Mouse (Mus musculus): ENCODE data around the gene Phyhipl. TPM values are rescaled to one million over a fixed set of nuclear protein-coding genes. Genes with fewer than 3 reads are reported as not detected.

Phyhipl gene
- 100 to 1,000 TPM; 198 to 211 TPM for total RNA-seq (2021)

GRCm38 (mm10) chr10:70655828-70656227 lies at the start of gene Phyhipl:
Phyhipl (minus strand) TSS chr10:70655965.
- no peak for DNase-seq

DNA sequence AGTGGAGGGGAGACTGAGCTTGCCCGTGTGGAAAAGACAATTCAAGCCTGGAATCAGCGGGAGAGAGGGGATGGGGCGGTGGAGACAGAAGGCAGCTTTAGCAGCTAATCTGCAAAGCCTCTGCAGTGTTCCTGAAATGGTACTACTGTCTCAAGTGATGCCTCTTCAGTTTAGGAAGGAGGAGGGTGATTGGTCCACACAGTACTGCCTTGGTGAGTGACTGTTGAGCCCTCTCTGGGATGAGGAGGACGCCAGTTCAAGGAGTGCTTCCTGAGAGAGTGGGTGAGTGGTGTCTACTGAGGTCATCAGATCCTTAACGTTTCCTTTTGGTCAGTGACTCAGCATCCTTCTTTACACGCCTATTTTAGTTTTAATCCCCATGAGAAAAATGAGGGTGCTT lies 47.4 kb upstream of the Phyhipl start:
- no peak for DNase-seq

- no peak for DNase-seq
Observed at GRCm38 (mm10) chr10:70699581-70699980, 43.8 kb upstream of the Phyhipl start.

DNA sequence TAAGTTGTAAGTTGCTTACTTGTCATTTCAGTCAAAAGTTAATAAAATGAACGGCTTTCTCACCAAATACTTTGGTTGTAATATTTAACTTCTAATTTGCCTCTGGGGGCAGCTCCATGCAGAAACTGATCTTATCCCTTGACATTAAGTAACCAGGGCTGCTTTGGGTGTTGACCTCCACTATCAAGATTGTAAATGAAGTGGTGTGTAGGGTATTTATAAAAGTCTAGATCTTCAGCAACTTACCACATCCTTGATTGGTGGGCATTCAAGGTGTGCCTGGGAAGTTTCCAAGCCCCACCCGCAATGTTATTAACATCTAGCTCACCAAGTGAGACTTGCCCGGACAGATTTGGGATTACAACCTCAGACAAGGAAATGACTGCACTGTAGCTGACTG lies 42.2 kb upstream of the Phyhipl start:
- no peak for DNase-seq

DNA sequence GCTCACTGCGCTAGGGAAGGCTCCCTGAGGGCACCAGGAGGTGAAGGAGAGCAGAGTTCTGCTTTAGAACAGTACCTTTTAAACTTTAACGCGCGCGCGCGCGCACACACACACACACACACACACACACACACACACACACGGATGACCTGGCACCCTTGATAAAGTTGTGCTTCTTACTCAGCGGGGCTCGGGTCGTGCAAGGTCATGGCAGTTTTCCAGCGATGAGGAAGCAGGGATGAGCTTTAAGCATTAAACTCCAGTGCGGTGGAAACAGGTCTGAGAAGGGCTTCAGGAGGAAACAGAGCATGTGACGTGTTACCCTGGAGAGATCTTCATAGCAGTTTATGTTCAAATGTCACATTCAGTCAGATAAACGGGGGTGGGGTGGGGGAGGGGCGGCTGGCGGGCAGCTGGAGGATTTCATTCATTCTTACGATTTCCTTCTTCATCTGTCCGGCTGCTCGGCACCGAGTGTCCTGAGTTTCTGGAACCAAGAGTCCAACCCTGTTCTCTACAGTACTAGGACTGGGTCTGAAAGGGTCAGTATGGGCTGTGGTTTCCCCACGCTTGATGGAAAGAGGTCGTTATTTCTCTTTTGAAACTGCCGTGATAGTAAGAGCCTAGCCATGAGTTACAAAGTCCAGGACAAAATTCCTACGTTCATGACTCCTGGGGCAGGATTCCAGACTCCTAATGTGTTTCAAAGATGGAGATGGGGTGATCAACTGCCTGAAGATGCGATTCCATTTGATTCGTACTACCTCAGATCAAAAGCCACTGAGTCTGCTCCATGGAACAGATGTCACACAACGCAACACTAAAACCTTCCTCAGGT lies 41.2 kb upstream of the Phyhipl start:
- DNase-seq = no peak

GRCm38 (mm10) chr10:70689346-70689745 lies 33.6 kb upstream of the Phyhipl start:
- no peak for DNase-seq

DNA sequence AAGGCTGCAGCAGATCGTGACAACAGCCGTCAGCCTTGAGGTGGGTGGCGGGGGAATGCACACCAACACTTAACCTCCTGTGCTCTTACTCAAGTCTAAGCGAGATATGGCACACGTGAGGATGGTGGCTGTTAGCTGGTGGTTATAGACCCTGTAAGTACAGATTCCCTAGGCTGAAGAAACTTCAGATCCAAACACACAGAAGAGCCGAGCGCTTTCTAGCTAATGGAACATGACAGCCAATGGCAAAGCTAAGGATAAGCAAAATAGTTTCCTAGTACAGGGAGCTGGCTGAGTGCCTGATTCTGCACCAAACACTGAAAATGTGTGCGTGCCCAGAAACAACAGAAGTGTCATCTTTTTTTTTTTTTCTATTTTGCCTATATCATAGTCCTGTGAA lies 33.1 kb upstream of the Phyhipl start:
- peak; percentile 13 to 24 for DNase-seq

- DNase-seq = no peak
Observed at GRCm38 (mm10) chr10:70686941-70687703, 31.4 kb upstream of the Phyhipl start.

- peak; percentile 18 to 30 for DNase-seq
Observed at GRCm38 (mm10) chr10:70686505-70686904, 30.7 kb upstream of the Phyhipl start.

DNA sequence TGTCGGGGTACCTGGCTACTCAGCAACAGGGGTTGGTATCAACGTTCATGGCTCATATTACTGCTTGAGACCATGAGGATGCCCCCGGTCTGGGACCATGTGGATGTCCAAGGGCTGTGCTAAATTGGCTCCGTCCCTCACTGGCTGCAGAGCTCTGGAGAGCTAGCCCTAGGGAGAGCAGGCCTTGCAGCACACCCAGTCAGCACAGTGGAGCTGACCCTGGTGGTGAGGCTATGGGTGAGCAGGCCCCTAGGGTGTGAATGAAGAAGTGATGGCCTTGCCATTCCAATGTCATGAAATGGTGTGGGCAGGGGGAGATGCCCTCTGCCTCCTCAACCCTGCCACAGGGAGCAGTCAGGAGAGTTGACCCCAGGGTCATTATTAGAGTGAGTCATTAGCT lies 27.7 kb upstream of the Phyhipl start:
- DNase-seq = no peak

- no peak for DNase-seq
Observed at GRCm38 (mm10) chr10:70677946-70678345, 22.2 kb upstream of the Phyhipl start.

GRCm38 (mm10) chr10:70656272-70656671 lies 507 bp upstream of the Phyhipl start:
- DNase-seq = no peak

DNA sequence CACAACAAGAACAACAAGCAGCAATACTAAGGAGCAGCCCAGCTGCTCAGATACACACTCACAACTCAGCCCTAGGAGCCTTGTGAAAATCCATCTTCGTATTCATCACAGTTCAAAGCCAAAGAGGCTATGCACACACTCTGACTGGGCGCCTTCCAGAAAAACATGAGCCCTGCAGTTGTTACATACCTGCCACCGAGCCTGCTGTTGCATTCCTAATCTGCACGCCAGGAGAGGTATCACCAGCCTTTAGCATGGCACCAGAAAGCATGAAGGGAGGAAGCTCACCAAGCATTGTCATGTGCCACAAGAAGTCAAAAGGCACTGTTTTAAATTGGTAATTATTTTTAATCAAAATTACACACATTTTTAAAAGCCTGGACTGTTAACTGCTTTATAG lies 1.1 kb downstream of the Phyhipl start:
- no peak for DNase-seq

- DNase-seq = no peak
Observed at GRCm38 (mm10) chr10:70654139-70654538, 1.6 kb downstream of the Phyhipl start.

GRCm38 (mm10) chr10:70651769-70652648 lies 3.8 kb downstream of the Phyhipl start:
- DNase-seq = no peak

DNA sequence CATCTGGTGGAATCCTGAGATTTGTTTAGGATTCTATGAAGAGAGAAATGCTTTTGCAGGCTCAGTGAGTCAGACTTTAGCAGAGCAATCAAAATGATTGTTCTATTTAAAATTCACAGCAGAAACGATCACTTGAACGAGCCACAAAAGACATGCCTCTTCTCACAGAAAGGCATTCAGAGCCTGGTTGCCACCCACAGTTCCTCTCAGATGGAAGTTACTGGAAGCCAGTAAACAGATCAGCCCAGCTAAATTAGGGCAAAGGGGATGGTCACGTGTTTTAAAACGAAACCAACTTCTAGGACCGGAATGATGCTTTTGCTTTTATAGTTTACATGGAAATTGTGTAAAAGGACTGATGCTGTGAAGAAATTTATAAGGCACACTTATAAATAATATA lies 6.9 kb downstream of the Phyhipl start:
- peak; percentile 27 to 35 for DNase-seq

- DNase-seq = no peak
Observed at GRCm38 (mm10) chr10:70643131-70643530, 12.6 kb downstream of the Phyhipl start.

- no peak for DNase-seq
Observed at GRCm38 (mm10) chr10:70640896-70641596, 14.7 kb downstream of the Phyhipl start.

DNA sequence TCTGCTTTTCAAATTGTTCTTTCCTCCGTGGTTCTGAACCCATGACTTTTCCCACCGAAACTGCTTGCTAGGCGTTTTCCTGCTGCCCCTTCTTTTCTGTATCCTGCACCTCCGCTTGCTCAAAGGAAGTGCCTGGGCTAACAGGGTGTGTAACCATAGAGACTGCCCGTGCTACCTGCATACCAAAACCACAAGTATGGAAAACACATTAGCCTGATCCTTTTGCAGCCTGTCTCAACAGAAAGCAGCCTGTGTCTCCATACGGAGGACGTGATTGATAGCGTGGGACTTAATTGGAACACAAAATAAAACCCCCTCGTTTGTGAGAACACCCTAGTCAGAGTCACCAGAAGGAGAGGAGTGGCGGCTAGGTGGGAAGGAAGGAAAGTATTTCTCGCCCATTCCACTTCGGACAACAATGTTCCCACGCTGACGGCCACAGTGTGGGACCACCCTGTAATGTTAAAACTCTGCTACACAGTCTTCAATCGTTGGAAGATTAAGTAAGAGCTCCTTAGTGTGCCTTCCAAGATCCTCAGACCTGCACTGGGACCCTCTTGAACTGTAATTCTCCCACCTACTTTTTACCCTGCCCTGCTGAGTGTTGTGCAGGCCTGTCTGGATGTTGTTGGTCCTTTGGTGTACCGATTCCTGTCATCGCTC lies 15.6 kb downstream of the Phyhipl start:
- DNase-seq = peak in 1 of 2 experiments; percentile 27

DNA sequence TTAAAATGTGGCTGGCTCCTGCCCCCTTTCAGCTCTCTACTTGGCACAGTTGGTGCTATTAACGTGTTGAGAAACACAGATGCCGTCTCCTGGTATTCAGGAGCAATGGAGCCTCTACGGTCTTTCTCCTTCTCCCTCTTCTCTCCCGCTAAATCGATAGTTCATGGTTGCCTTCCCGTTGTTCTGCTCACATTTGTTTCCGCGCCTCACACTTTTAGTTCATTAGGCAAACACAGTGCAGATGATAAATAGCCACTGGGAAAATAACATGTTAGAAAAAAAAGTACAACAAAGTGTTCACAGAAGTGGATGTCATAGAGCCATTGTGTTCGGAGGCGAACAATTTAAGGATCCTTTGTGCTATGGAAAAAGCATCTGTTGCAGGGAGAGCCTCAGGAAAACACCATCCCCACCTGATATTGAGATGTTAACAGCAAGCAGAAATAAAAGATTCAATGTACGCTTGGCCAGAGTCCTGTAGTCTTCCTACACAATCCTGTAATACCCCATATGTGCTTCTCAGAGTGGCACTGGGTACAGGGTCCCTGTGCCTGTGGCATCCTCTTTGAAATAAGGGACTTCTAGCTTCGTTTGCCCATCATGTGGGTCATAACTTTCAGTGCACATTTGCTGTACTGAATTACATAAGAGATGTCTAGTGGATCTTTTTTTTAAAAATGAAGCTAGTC lies 18.0 kb downstream of the Phyhipl start:
- no peak for DNase-seq

- DNase-seq = no peak
Observed at GRCm38 (mm10) chr10:70635261-70635660, 20.5 kb downstream of the Phyhipl start.
